Mouse (Mus musculus): ENCODE measurements at regions not wholly inside any gene's neighbourhood (a gene's known extent, or its start where the extent isn't known, plus 50 kb on each side); places are given as distances from the start of the nearest gene placed in this dataset.

- Histone ChIP-seq H3K4me3 (ENCODE audit: low read length) (no peak overlapping the region), H3K4me1 (ENCODE audit: control insufficient read depth, insufficient read depth, low read length) (no peaks in the 10 kb centered on the region), H3K9me3 (ENCODE audit: control insufficient read depth, low read length) (no peaks in the 10 kb centered on the region), H3K36me3 (ENCODE audit: control insufficient read depth, insufficient read depth, low read length) (no peaks in the 10 kb centered on the region), H3K9ac (ENCODE audit: low read depth, low read length) (no peak overlapping the region), H3K4me2 (replicated peaks; ENCODE audit: low read depth, low read length) (no peak overlapping the region), H3K27ac (ENCODE audit: low read depth, low read length) (no peak overlapping the region), H3K27me3 (ENCODE audit: control insufficient read depth, insufficient read depth, low read length) (no peaks in the 10 kb centered on the region)
- ATAC-seq (ENCODE audit: low FRiP score, low TSS enrichment), result no peak
- WGBS, result 87% methylated on average over 5 of the region's 5 CpGs
These were observed 67.1 kb upstream of the Plcl2 start for GRCm38 (mm10) chr17:50442062-50442461.

DNA sequence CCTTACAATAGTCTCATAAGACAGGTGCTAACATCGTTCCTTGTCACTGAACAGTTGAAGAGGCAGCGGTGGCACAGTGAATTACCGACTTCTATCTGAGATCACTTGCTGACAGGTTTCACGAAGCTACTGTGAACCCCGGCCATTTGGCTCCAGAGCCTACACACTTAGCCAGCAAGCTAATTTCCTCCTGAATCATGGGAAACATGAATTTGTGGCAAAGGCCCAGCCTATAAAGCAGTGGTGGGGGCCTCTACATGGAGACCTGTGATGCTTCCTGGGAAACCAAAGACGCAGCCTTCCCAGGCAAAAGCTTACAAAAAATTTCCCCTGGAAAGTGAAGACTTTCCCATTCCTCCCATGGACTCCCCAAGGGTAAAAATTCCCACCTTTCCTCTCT, 66.3 kb upstream of the Plcl2 start:
- Histone ChIP-seq H3K4me1 (ENCODE audit: control insufficient read depth, insufficient read depth, low read length) (no peaks in the 10 kb centered on the region), H3K27ac (ENCODE audit: low read depth, low read length) (no peak overlapping the region), H3K4me3 (ENCODE audit: low read length) (no peak overlapping the region), H3K36me3 (ENCODE audit: control insufficient read depth, insufficient read depth, low read length) (no peaks in the 10 kb centered on the region), H3K4me2 (replicated peaks; ENCODE audit: low read depth, low read length) (no peak overlapping the region), H3K27me3 (ENCODE audit: control insufficient read depth, insufficient read depth, low read length) (no peaks in the 10 kb centered on the region), H3K9ac (ENCODE audit: low read depth, low read length) (no peak overlapping the region), H3K9me3 (ENCODE audit: control insufficient read depth, low read length) (no peaks in the 10 kb centered on the region)
- no peak for ATAC-seq (ENCODE audit: low FRiP score, low TSS enrichment)
- WGBS, result 91% methylated on average over 6 of the region's 6 CpGs

GRCm38 (mm10) chr17:50443376-50444022, 65.7 kb upstream of the Plcl2 start:
- Histone ChIP-seq H3K36me3 (ENCODE audit: control insufficient read depth, insufficient read depth, low read length) (no peaks in the 10 kb centered on the region), H3K27me3 (ENCODE audit: control insufficient read depth, insufficient read depth, low read length) (no peaks in the 10 kb centered on the region), H3K27ac (ENCODE audit: low read depth, low read length) (no peak overlapping the region), H3K9ac (ENCODE audit: low read depth, low read length) (no peak overlapping the region), H3K4me2 (replicated peaks; ENCODE audit: low read depth, low read length) (no peak overlapping the region), H3K9me3 (ENCODE audit: control insufficient read depth, low read length) (no peaks in the 10 kb centered on the region), H3K4me3 (ENCODE audit: low read length) (no peak overlapping the region), H3K4me1 (ENCODE audit: control insufficient read depth, insufficient read depth, low read length) (no peaks in the 10 kb centered on the region)
- no peak for ATAC-seq (ENCODE audit: low FRiP score, low TSS enrichment)
- 74% methylated on average over 6 of the region's 6 CpGs for WGBS

GRCm38 (mm10) chr17:50444023-50444389, 65.2 kb upstream of the Plcl2 start:
- H3K4me1 ChIP-seq (ENCODE audit: control insufficient read depth, insufficient read depth, low read length), result no peaks in the 10 kb centered on the region
- no peaks in the 10 kb centered on the region for H3K27me3 ChIP-seq (ENCODE audit: control insufficient read depth, insufficient read depth, low read length)
- H3K27ac ChIP-seq (ENCODE audit: low read depth, low read length), result no peak overlapping the region
- ATAC-seq (ENCODE audit: low FRiP score, low TSS enrichment), result no peak
- WGBS, result 76% methylated on average over 1 of the region's 1 CpGs
- H3K4me3 ChIP-seq (ENCODE audit: low read length), result no peak overlapping the region
- H3K36me3 ChIP-seq (ENCODE audit: control insufficient read depth, insufficient read depth, low read length), result no peaks in the 10 kb centered on the region
- no peak overlapping the region for H3K4me2 ChIP-seq (replicated peaks; ENCODE audit: low read depth, low read length)
- H3K9me3 ChIP-seq (ENCODE audit: control insufficient read depth, low read length), result no peaks in the 10 kb centered on the region
- no peak overlapping the region for H3K9ac ChIP-seq (ENCODE audit: low read depth, low read length)

GRCm38 (mm10) chr17:50448693-50449092, 60.5 kb upstream of the Plcl2 start:
- no peak for ATAC-seq (ENCODE audit: low FRiP score, low TSS enrichment)
- WGBS, result 77% methylated on average over 6 of the region's 6 CpGs
- no peaks in the 10 kb centered on the region for H3K4me1 ChIP-seq (ENCODE audit: control insufficient read depth, insufficient read depth, low read length)
- no peak overlapping the region for H3K4me3 ChIP-seq (ENCODE audit: low read length)
- H3K36me3 ChIP-seq (ENCODE audit: control insufficient read depth, insufficient read depth, low read length), result no peaks in the 10 kb centered on the region
- H3K4me2 ChIP-seq (replicated peaks; ENCODE audit: low read depth, low read length), result no peak overlapping the region
- no peak overlapping the region for H3K9ac ChIP-seq (ENCODE audit: low read depth, low read length)
- H3K9me3 ChIP-seq (ENCODE audit: control insufficient read depth, low read length), result no peaks in the 10 kb centered on the region
- H3K27ac ChIP-seq (ENCODE audit: low read depth, low read length), result no peak overlapping the region
- H3K27me3 ChIP-seq (ENCODE audit: control insufficient read depth, insufficient read depth, low read length), result no peaks in the 10 kb centered on the region

DNA sequence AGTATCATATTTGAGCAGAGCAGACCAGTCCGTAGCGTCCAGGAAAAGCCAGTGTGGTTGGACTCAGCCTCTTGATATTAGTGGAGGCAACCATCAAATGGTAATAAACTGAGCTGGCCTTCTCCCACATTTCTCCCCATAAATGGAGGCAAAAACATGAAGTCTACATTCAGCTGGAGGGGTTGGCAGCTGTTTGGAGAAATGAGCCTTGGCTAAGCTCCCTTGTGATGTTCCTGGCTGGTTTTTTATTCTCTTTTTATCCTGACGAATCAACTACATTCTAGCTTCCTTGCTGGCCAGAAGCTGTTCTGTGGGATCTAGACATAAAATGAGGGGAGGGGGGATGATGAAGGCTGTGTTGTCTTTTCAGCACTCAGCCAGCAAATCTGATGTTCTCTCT, 57.6 kb upstream of the Plcl2 start:
- ATAC-seq (ENCODE audit: low FRiP score, low TSS enrichment), result no peak
- Histone ChIP-seq H3K4me3 (ENCODE audit: low read length) (no peak overlapping the region), H3K9ac (ENCODE audit: low read depth, low read length) (no peak overlapping the region), H3K4me1 (ENCODE audit: control insufficient read depth, insufficient read depth, low read length) (no peaks in the 10 kb centered on the region), H3K36me3 (ENCODE audit: control insufficient read depth, insufficient read depth, low read length) (no peaks in the 10 kb centered on the region), H3K27me3 (ENCODE audit: control insufficient read depth, insufficient read depth, low read length) (no peaks in the 10 kb centered on the region), H3K9me3 (ENCODE audit: control insufficient read depth, low read length) (no peaks in the 10 kb centered on the region), H3K4me2 (replicated peaks; ENCODE audit: low read depth, low read length) (no peak overlapping the region), H3K27ac (ENCODE audit: low read depth, low read length) (no peak overlapping the region)
- 87% methylated on average over 3 of the region's 3 CpGs for WGBS

GRCm38 (mm10) chr17:50453524-50453923, 55.7 kb upstream of the Plcl2 start:
- Histone ChIP-seq H3K4me3 (ENCODE audit: low read length) (no peak overlapping the region), H3K27me3 (ENCODE audit: control insufficient read depth, insufficient read depth, low read length) (no peaks in the 10 kb centered on the region), H3K9me3 (ENCODE audit: control insufficient read depth, low read length) (no peaks in the 10 kb centered on the region), H3K27ac (ENCODE audit: low read depth, low read length) (no peak overlapping the region), H3K36me3 (ENCODE audit: control insufficient read depth, insufficient read depth, low read length) (no peaks in the 10 kb centered on the region), H3K9ac (ENCODE audit: low read depth, low read length) (no peak overlapping the region), H3K4me2 (replicated peaks; ENCODE audit: low read depth, low read length) (no peak overlapping the region), H3K4me1 (ENCODE audit: control insufficient read depth, insufficient read depth, low read length) (no peaks in the 10 kb centered on the region)
- ATAC-seq (ENCODE audit: low FRiP score, low TSS enrichment), result no peak

GRCm38 (mm10) chr17:50453956-50454355, 55.2 kb upstream of the Plcl2 start:
- H3K9me3 ChIP-seq (ENCODE audit: control insufficient read depth, low read length), result no peaks in the 10 kb centered on the region
- no peak for ATAC-seq (ENCODE audit: low FRiP score, low TSS enrichment)
- H3K27me3 ChIP-seq (ENCODE audit: control insufficient read depth, insufficient read depth, low read length), result no peaks in the 10 kb centered on the region
- H3K36me3 ChIP-seq (ENCODE audit: control insufficient read depth, insufficient read depth, low read length), result no peaks in the 10 kb centered on the region
- H3K4me3 ChIP-seq (ENCODE audit: low read length), result no peak overlapping the region
- no peaks in the 10 kb centered on the region for H3K4me1 ChIP-seq (ENCODE audit: control insufficient read depth, insufficient read depth, low read length)
- 84% methylated on average over 5 of the region's 5 CpGs for WGBS
- no peak overlapping the region for H3K4me2 ChIP-seq (replicated peaks; ENCODE audit: low read depth, low read length)
- H3K9ac ChIP-seq (ENCODE audit: low read depth, low read length), result no peak overlapping the region
- H3K27ac ChIP-seq (ENCODE audit: low read depth, low read length), result no peak overlapping the region

DNA sequence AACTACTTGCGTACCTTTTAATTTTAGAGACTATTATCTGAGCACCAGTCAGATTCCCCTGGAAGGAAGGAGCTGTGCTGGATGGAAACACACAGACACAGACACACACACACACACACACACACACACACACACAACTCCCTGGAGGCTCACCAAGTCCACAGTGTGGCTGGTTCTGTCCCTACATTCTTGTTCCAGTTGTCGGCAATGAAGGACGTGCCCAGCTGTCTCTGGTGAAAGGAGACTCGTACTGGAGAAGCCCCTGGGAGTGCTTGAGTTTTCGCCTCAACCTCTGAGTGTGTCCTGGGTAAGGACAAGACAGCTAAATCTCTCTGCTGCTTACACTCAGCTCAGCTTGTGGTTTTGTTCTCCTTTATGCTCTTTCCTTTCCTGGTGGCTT, 54.3 kb upstream of the Plcl2 start:
- Histone ChIP-seq H3K4me3 (ENCODE audit: low read length) (no peak overlapping the region), H3K4me2 (replicated peaks; ENCODE audit: low read depth, low read length) (no peak overlapping the region), H3K36me3 (ENCODE audit: control insufficient read depth, insufficient read depth, low read length) (no peaks in the 10 kb centered on the region), H3K9me3 (ENCODE audit: control insufficient read depth, low read length) (no peaks in the 10 kb centered on the region), H3K27me3 (ENCODE audit: control insufficient read depth, insufficient read depth, low read length) (no peaks in the 10 kb centered on the region), H3K4me1 (ENCODE audit: control insufficient read depth, insufficient read depth, low read length) (no peaks in the 10 kb centered on the region), H3K27ac (ENCODE audit: low read depth, low read length) (no peak overlapping the region), H3K9ac (ENCODE audit: low read depth, low read length) (no peak overlapping the region)
- 70% methylated on average over 5 of the region's 5 CpGs for WGBS
- no peak for ATAC-seq (ENCODE audit: low FRiP score, low TSS enrichment)
